Mouse (Mus musculus) embryonic facial prominence, embryonic 11.5 days (tissue): ENCODE data around the gene Acan. TPM values are rescaled to one million over a fixed set of nuclear protein-coding genes. Genes with fewer than 3 reads are reported as not detected.

Experiments
- ATAC-seq: fragments of 200-750 bp; cut with Nextera tagmentation; replicated peaks from 2 replicates; pipeline ENCODE4 v1.8.0; 2017; ENCODE audit warnings: low read depth; ENCODE audit not compliant: insufficient number of reproducible peaks, low FRiP score, low TSS enrichment
- DNase-seq: peaks from one replicate; pipeline ENCODE4 v3.0.0-alpha.2; 2015; ENCODE audit warnings: low spot score
- H3K27ac ChIP-seq: fragments of 300-500 bp; sonication (generic); replicated peaks from 2 replicates; pipeline ENCODE4 v1.5.1; 2014; ENCODE audit warnings: mild to moderate bottlenecking, low read depth, low read length, control low read depth
- H3K27me3 ChIP-seq: fragments of 300-500 bp; sonication (generic); 2 replicates; pipeline ENCODE4 v1.6.1; 2014; ENCODE audit warnings: mild to moderate bottlenecking, low read length, moderate library complexity, mixed read lengths; ENCODE audit not compliant: control insufficient read depth, insufficient read depth
- H3K36me3 ChIP-seq: fragments of 300-500 bp; sonication (generic); replicated peaks from 2 replicates; pipeline ENCODE4 v1.6.1; 2014; ENCODE audit warnings: low read depth, mild to moderate bottlenecking, low read length, moderate library complexity, mixed read lengths; ENCODE audit not compliant: control insufficient read depth, insufficient read depth
- H3K4me1 ChIP-seq: fragments of 300-500 bp; sonication (generic); 2 replicates; pipeline ENCODE4 v1.6.1; 2014; ENCODE audit warnings: low read length, mixed read lengths; ENCODE audit not compliant: control insufficient read depth, insufficient read depth
- H3K4me2 ChIP-seq: fragments of 300-500 bp; sonication (generic); 2 replicates; pipeline ENCODE4 v1.6.1; 2014; ENCODE audit warnings: low read depth, mild to moderate bottlenecking, control low read depth, low read length, moderate library complexity
- H3K4me3 ChIP-seq: fragments of 300-500 bp; sonication (generic); 2 replicates; pipeline ENCODE4 v1.5.1; 2014; ENCODE audit warnings: low read depth, low read length, control low read depth
- H3K9ac ChIP-seq: fragments of 300-500 bp; sonication (generic); replicated peaks from 2 replicates; pipeline ENCODE4 v1.6.1; 2014; ENCODE audit warnings: mild to moderate bottlenecking, control low read depth, low read length
- H3K9me3 ChIP-seq: fragments of 300-500 bp; sonication (generic); replicated peaks from 2 replicates; pipeline ENCODE4 v1.6.1; 2016; ENCODE audit warnings: mild to moderate bottlenecking, low read length, inconsistent platforms, mixed read lengths; ENCODE audit not compliant: control insufficient read depth
- WGBS: fragments of 180-500 bp; shearing (Covaris S2); extraction: QIAGEN DNeasy Blood & Tissue Kit; methylation state at CpG from one replicate; pipeline ENCODE4 v1.1.7; 2014; 5-methylcytosine and 5-hydroxymethylcytosine counted together
- polyA plus RNA-seq: library from polyadenylated mRNA; unstranded; fragments of >200 nt; fragmentation: Nextera tagmentation; extraction: Ambion mirVana; gene quantifications from 2 replicates; pipeline ENCODE4 v1.2.1, GENCODE M21; 2014

The Acan gene
- polyA plus RNA-seq: 0.90 and 1.1 TPM in 2 replicates

GRCm38 (mm10) chr7:79053383-79053889 lies at the start of gene Acan:
TSS of gene Acan (plus strand) at chr7:79053483.
- ATAC-seq (no peak), DNase-seq (peak; percentile 32)
- H3K4me3 ChIP-seq: peak within 1 kb of the TSS; percentile 52
- peaks cover 37% of the 10 kb centered on the region for H3K27me3 ChIP-seq
- no peaks in the 10 kb centered on the region for H3K36me3 ChIP-seq
- peak within 1 kb of the TSS; percentile 32 for H3K9ac ChIP-seq
- no peaks in the 10 kb centered on the region for H3K9me3 ChIP-seq
- H3K27ac ChIP-seq: no peak within 1 kb of the TSS
- WGBS: under 1% methylated on average over 23 of the region's 23 CpGs
- H3K4me1 ChIP-seq: peaks cover 2% of the 10 kb centered on the region
- peak within 1 kb of the TSS; percentile 92 for H3K4me2 ChIP-seq

GRCm38 (mm10) chr7:79021293-79021905 lies 31.9 kb upstream of the Acan start:
- Histone ChIP-seq H3K36me3 (no peaks in the 10 kb centered on the region), H3K9me3 (no peaks in the 10 kb centered on the region), H3K4me2 (no peak overlapping the region), H3K27ac (no peak overlapping the region), H3K9ac (no peak overlapping the region), H3K4me3 (no peak overlapping the region), H3K27me3 (no peaks in the 10 kb centered on the region), H3K4me1 (no peaks in the 10 kb centered on the region)
- no peak for DNase-seq
- ATAC-seq: no peak
- WGBS: 64% methylated on average over 9 of the region's 9 CpGs

- no peaks in the 10 kb centered on the region for H3K4me1 ChIP-seq
- ATAC-seq (no peak), DNase-seq (no peak)
- no peak overlapping the region for H3K4me2 ChIP-seq
- H3K36me3 ChIP-seq: no peaks in the 10 kb centered on the region
- no peak overlapping the region for H3K27ac ChIP-seq
- WGBS: 95% methylated on average over 3 of the region's 3 CpGs
- H3K27me3 ChIP-seq: no peaks in the 10 kb centered on the region
- no peak overlapping the region for H3K4me3 ChIP-seq
- no peak overlapping the region for H3K9ac ChIP-seq
- no peaks in the 10 kb centered on the region for H3K9me3 ChIP-seq
Observed at GRCm38 (mm10) chr7:79029138-79029537, 24.1 kb upstream of the Acan start.

- H3K27ac ChIP-seq: no peak overlapping the region
- DNase-seq (no peak), ATAC-seq (no peak)
- H3K36me3 ChIP-seq: no peaks in the 10 kb centered on the region
- H3K4me3 ChIP-seq: no peak overlapping the region
- H3K27me3 ChIP-seq: no peaks in the 10 kb centered on the region
- H3K9me3 ChIP-seq: no peaks in the 10 kb centered on the region
- WGBS: 76% methylated on average over 2 of the region's 2 CpGs
- no peak overlapping the region for H3K4me2 ChIP-seq
- H3K9ac ChIP-seq: no peak overlapping the region
- H3K4me1 ChIP-seq: no peaks in the 10 kb centered on the region
Observed at GRCm38 (mm10) chr7:79033745-79034144, 19.5 kb upstream of the Acan start.

GRCm38 (mm10) chr7:79034521-79034920 lies 18.8 kb upstream of the Acan start:
- WGBS: 88% methylated on average over 2 of the region's 2 CpGs
- H3K4me2 ChIP-seq: no peak overlapping the region
- H3K9ac ChIP-seq: no peak overlapping the region
- no peaks in the 10 kb centered on the region for H3K4me1 ChIP-seq
- no peaks in the 10 kb centered on the region for H3K9me3 ChIP-seq
- H3K27me3 ChIP-seq: no peaks in the 10 kb centered on the region
- ATAC-seq (no peak), DNase-seq (no peak)
- no peaks in the 10 kb centered on the region for H3K36me3 ChIP-seq
- no peak overlapping the region for H3K4me3 ChIP-seq
- no peak overlapping the region for H3K27ac ChIP-seq

- H3K36me3 ChIP-seq: no peaks in the 10 kb centered on the region
- no peak overlapping the region for H3K27ac ChIP-seq
- peaks cover 2% of the 10 kb centered on the region for H3K4me1 ChIP-seq
- peak overlapping the region; percentile 52 for H3K4me3 ChIP-seq
- ATAC-seq: no peak
- H3K4me2 ChIP-seq: no peak overlapping the region; the same call in 1 of the 2 replicates
- WGBS: 18% methylated on average over 5 of the region's 5 CpGs
- H3K9ac ChIP-seq: no peak overlapping the region
- peaks cover 37% of the 10 kb centered on the region for H3K27me3 ChIP-seq
- no peak for DNase-seq
- H3K9me3 ChIP-seq: no peaks in the 10 kb centered on the region
Observed at GRCm38 (mm10) chr7:79052081-79052480, 1.2 kb upstream of the Acan start.

GRCm38 (mm10) chr7:79052521-79053382 lies 531 bp upstream of the Acan start:
- peak overlapping the region; percentile 32 for H3K9ac ChIP-seq
- 1% methylated on average over 63 of the region's 66 CpGs for WGBS
- H3K9me3 ChIP-seq: no peaks in the 10 kb centered on the region
- peak overlapping the region; percentile 92 for H3K4me2 ChIP-seq
- H3K27ac ChIP-seq: no peak overlapping the region
- H3K4me1 ChIP-seq: peaks cover 2% of the 10 kb centered on the region
- H3K4me3 ChIP-seq: peak overlapping the region; percentile 52
- DNase-seq: peak; percentile 42
- H3K27me3 ChIP-seq: peaks cover 37% of the 10 kb centered on the region
- ATAC-seq: peak; percentile 47; the same call in 1 of the 2 replicates
- H3K36me3 ChIP-seq: no peaks in the 10 kb centered on the region

GRCm38 (mm10) chr7:79054111-79054510 lies 828 bp downstream of the Acan start:
- no peak for DNase-seq
- Histone ChIP-seq H3K9ac (no peak overlapping the region), H3K27me3 (peaks cover 37% of the 10 kb centered on the region), H3K36me3 (no peaks in the 10 kb centered on the region), H3K9me3 (no peaks in the 10 kb centered on the region), H3K4me2 (no peak overlapping the region), H3K4me3 (no peak overlapping the region), H3K4me1 (peaks cover 2% of the 10 kb centered on the region), H3K27ac (no peak overlapping the region)
- no peak for ATAC-seq
- 6% methylated on average over 13 of the region's 13 CpGs for WGBS
